Mouse (Mus musculus) forebrain, embryonic 11.5 days (tissue): ENCODE data around the gene Megf11. TPM values are rescaled to one million over a fixed set of nuclear protein-coding genes. Genes with fewer than 3 reads are reported as not detected.
"Not testable (repeated sequence)": the region's sequence is repeated elsewhere in the genome, so short reads cannot be mapped to it uniquely, and the experiment has no call there.

ENCODE experiments used
- ATAC-seq: fragments of 200-750 bp; cut with Nextera tagmentation; replicated peaks from 2 replicates; pipeline ENCODE4 v1.8.0; 2017; ENCODE audit warnings: moderate TSS enrichment; ENCODE audit not compliant: low FRiP score
- DNase-seq: peaks from one replicate; pipeline ENCODE4 v3.0.0-alpha.2; 2017; ENCODE audit warnings: low spot score
- H3K27ac ChIP-seq: fragments of 300-500 bp; sonication (generic); 2 replicates; pipeline ENCODE4 v1.5.1; 2014; ENCODE audit warnings: low read depth, low read length
- H3K27me3 ChIP-seq: fragments of 300-500 bp; sonication (generic); 2 replicates; pipeline ENCODE4 v1.6.1; 2014; ENCODE audit warnings: mild to moderate bottlenecking, low read length, mixed read lengths; ENCODE audit not compliant: control insufficient read depth, insufficient read depth
- H3K36me3 ChIP-seq: fragments of 300-500 bp; sonication (generic); 2 replicates; pipeline ENCODE4 v1.6.1; 2014; ENCODE audit warnings: mild to moderate bottlenecking, low read length, moderate library complexity, mixed read lengths; ENCODE audit not compliant: control insufficient read depth, insufficient read depth
- H3K4me1 ChIP-seq: fragments of 300-500 bp; sonication (generic); replicated peaks from 2 replicates; pipeline ENCODE4 v1.6.1; 2014; ENCODE audit warnings: low read length, mixed read lengths; ENCODE audit not compliant: control insufficient read depth, insufficient read depth
- H3K4me2 ChIP-seq: fragments of 300-500 bp; sonication (generic); 2 replicates; pipeline ENCODE4 v1.6.1; 2014; ENCODE audit warnings: low read depth, mild to moderate bottlenecking, low read length, moderate library complexity, mixed read lengths; ENCODE audit not compliant: severe bottlenecking
- H3K4me3 ChIP-seq: fragments of 300-500 bp; sonication (generic); 2 replicates; pipeline ENCODE4 v1.5.1; 2014; ENCODE audit warnings: low read depth, low read length
- H3K9ac ChIP-seq: fragments of 300-500 bp; sonication (generic); 2 replicates; pipeline ENCODE4 v1.6.1; 2014; ENCODE audit warnings: low read length
- H3K9me3 ChIP-seq: fragments of 300-500 bp; sonication (generic); 2 replicates; pipeline ENCODE4 v1.6.1; 2016; ENCODE audit warnings: low read length, mixed read lengths; ENCODE audit not compliant: control insufficient read depth
- WGBS: fragments of 180-500 bp; shearing (Covaris S2); extraction: QIAGEN DNeasy Blood & Tissue Kit; methylation state at CpG from one replicate; pipeline ENCODE4 v1.1.7; 2014; 5-methylcytosine and 5-hydroxymethylcytosine counted together
- polyA plus RNA-seq: library from polyadenylated mRNA; unstranded; fragments of >200 nt; fragmentation: Nextera tagmentation; extraction: Ambion mirVana; gene quantifications from 2 replicates; pipeline ENCODE4 v1.2.1, GENCODE M21; 2014

The Megf11 gene
- polyA plus RNA-seq, 1 experiment from 2014 or later, result 3.3 TPM

DNA sequence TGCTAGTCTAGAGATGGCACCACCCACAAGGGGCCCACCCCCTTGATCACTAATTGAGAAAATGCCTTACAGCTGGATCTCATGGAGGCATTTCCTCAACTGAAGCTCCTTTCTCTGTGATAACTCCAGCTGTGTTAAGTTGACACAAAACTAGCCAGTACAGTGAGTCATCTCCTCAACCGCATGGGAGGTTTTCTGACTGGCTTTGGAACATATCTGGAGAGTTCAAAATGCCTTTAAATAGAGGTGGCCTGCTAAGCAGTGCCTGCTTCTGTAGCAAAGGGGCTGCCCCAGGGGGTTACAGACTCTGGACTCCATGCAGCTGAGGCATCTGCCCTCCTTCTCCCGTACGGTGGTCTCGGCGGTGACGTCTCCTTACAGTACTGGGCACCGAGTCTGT lies 92.0 kb downstream of the Megf11 start:
- H3K4me3 ChIP-seq, H3K27me3 ChIP-seq, DNase-seq, H3K9me3 ChIP-seq, ATAC-seq, H3K4me1 ChIP-seq, H3K9ac ChIP-seq, H3K27ac ChIP-seq, H3K4me2 ChIP-seq, H3K36me3 ChIP-seq: not testable (repeated sequence)
- WGBS, result 79% methylated on average over 7 of the region's 7 CpGs

DNA sequence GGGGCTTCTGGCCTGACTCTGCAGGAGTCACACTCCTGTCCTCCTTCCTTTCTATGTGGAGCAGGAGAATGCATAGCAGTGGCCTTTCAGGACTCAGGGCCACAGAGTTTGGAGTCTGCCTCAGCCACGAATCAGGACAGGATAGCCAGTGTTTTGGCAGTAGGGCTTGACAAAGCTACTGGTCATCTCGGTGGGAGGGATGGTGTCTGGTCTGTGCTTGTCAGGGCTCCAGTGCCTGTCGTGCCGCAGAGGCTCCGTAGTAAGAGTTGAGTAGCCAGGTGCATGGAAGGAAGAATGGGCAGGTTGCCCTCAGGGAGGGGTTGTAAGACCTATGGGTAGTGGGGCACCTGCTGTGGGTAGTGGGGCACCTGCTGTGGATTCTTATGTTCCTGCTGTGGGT lies 96.7 kb downstream of the Megf11 start:
- no peak for ATAC-seq
- no peaks in the 10 kb centered on the region for H3K36me3 ChIP-seq
- H3K27ac ChIP-seq, result no peak overlapping the region
- H3K4me2 ChIP-seq, result no peak overlapping the region
- H3K9ac ChIP-seq, result no peak overlapping the region
- DNase-seq, result no peak
- H3K4me3 ChIP-seq, result no peak overlapping the region
- H3K27me3 ChIP-seq, result peaks cover 2% of the 10 kb centered on the region; the same call in 1 of the 2 replicates
- H3K9me3 ChIP-seq, result no peaks in the 10 kb centered on the region
- 78% methylated on average over 5 of the region's 5 CpGs for WGBS
- no peaks in the 10 kb centered on the region for H3K4me1 ChIP-seq

DNA sequence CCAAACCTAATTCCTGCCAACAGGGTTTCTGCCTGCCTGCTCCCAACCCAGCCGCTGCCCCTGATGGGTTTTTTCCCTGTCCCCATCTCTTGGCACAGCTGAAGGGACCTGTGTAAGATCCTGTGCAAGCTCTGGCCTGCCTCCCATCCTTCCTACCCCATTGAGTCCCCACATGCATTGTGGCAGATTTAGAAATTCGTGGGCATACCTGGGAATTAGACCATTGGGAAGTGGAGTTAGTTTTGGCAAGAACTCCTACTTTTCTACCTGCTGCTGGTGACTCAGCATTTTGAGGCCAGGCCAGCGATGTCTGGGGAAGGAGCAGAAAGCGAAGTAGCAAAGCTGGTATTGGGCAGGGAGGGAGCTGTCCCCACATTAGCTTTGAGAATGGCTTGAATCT lies 102.0 kb downstream of the Megf11 start:
- ATAC-seq, result no peak

DNA sequence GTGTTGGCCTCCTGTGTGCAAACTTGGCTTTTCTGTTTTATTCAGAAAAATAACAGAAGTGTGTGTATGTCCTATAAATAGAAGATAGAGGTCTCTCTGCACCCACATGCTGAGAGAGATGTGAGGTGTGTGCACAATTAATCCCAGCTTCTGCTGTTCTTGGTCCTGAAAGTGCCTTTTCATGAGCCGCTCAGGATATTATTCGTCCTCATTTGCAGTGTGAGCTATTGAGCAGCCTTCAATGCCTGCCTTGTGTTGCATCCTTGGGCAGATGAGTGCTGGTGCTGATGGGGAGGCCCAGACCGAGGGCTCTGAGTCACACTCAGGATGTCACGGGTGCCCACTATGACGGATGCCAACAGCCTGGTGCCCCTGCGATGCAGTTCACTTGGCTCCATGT lies 109.2 kb downstream of the Megf11 start:
- H3K27me3 ChIP-seq, result no peaks in the 10 kb centered on the region
- H3K4me1 ChIP-seq, result 0 out of 2 replicates have a peak, but pooled peaks cover 2% of the 10 kb centered on the region
- no peak overlapping the region for H3K4me3 ChIP-seq
- no peak overlapping the region for H3K27ac ChIP-seq
- no peaks in the 10 kb centered on the region for H3K9me3 ChIP-seq
- 86% methylated on average over 6 of the region's 6 CpGs for WGBS
- no peak overlapping the region for H3K4me2 ChIP-seq
- DNase-seq (no peak), ATAC-seq (no peak)
- H3K36me3 ChIP-seq, result no peaks in the 10 kb centered on the region
- H3K9ac ChIP-seq, result no peak overlapping the region

More for the DNA sequence above, 102.0 kb downstream of the Megf11 start:
- no peak overlapping the region for H3K9ac ChIP-seq
- H3K4me1 ChIP-seq, result no peaks in the 10 kb centered on the region
- H3K27ac ChIP-seq, result no peak overlapping the region
- no peaks in the 10 kb centered on the region for H3K36me3 ChIP-seq
- no peak for DNase-seq
- 59% methylated on average over 4 of the region's 4 CpGs for whole genome bisulfite sequencing
- no peak overlapping the region for H3K4me3 ChIP-seq
- H3K9me3 ChIP-seq, result no peaks in the 10 kb centered on the region
- no peaks in the 10 kb centered on the region for H3K27me3 ChIP-seq
- H3K4me2 ChIP-seq, result no peak overlapping the region

DNA sequence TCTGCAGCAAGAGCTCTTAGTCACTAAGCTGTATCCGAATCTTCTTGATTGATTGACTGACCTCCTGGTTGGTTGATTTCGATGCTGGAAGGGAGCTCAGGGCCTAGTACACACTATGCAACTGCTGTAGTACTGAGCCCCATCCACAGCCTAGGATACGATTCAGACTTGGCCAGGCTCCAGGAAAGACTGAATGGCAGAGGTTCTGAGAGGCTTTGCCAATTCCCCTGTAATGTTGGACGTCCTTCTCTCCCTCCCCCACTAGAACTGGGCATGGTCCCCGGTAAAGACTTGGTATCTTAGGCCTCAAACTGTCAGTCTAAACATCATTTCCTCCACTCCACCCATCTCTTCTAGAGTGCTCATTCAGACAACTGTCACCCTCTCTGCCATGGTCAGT lies 113.5 kb downstream of the Megf11 start:
- no peaks in the 10 kb centered on the region for H3K36me3 ChIP-seq
- H3K27ac ChIP-seq, result no peak overlapping the region
- 0 out of 2 replicates have a peak, but pooled peaks cover 2% of the 10 kb centered on the region for H3K4me1 ChIP-seq
- H3K9ac ChIP-seq, result no peak overlapping the region
- 82% methylated on average over 5 of the region's 5 CpGs for WGBS
- DNase-seq, result no peak
- no peaks in the 10 kb centered on the region for H3K9me3 ChIP-seq
- H3K4me2 ChIP-seq, result no peak overlapping the region
- H3K27me3 ChIP-seq, result no peaks in the 10 kb centered on the region
- ATAC-seq, result no peak
- no peak overlapping the region for H3K4me3 ChIP-seq

DNA sequence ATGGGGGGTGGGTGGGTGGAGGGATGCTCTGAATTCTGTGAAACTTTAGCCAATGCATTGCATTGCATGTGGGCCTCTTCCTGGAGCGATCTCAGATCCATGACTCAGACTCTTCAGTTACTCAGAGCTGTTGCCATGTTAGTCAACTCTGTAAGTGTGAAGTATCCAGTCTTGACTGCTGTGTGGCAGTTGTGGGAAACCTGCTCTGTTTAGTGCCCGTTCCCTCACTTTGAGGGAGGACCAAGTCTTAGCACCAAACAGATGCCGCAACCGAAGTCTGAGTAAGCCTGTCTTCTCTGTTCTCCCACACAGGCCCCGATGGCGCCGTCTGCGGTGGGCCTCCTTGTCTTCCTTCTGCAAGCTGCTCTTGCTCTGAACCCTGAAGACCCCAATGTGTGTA lies 115.8 kb downstream of the Megf11 start:
- ATAC-seq, result no peak
- H3K27ac ChIP-seq, result no peak overlapping the region

DNA sequence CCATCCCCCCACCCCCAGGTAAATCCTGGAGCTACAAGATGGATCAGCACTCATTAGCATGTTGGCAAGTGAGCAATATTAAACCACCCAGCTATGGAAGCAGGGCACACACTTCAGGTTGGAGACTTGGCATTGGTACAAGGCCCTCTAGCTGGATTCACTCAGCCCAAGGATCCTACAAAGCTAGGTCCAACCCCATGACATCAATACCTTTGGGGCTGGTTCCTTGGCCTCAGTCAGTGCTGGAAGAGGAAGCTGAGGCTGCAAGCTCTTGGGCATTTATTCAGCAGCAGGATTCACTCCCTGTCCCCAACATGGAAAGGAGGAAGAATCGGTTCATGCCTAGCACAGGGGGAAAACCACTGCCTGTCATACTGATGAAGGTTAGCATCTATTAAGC lies 118.6 kb downstream of the Megf11 start:
- 89% methylated on average over 1 of the region's 1 CpGs for WGBS
- H3K9ac ChIP-seq, result no peak overlapping the region
- H3K4me2 ChIP-seq, result no peak overlapping the region
- ATAC-seq (no peak), DNase-seq (no peak)
- no peak overlapping the region for H3K4me3 ChIP-seq
- 0 out of 2 replicates have a peak, but pooled peaks cover 2% of the 10 kb centered on the region for H3K4me1 ChIP-seq
- H3K36me3 ChIP-seq, result no peaks in the 10 kb centered on the region
- no peaks in the 10 kb centered on the region for H3K9me3 ChIP-seq
- no peak overlapping the region for H3K27ac ChIP-seq
- H3K27me3 ChIP-seq, result no peaks in the 10 kb centered on the region

More for the DNA sequence above, 115.8 kb downstream of the Megf11 start:
- Histone ChIP-seq H3K4me2 (no peak overlapping the region), H3K9ac (no peak overlapping the region), H3K27me3 (no peaks in the 10 kb centered on the region), H3K9me3 (no peaks in the 10 kb centered on the region), H3K4me1 (0 out of 2 replicates have a peak, but pooled peaks cover 2% of the 10 kb centered on the region), H3K4me3 (no peak overlapping the region), H3K36me3 (no peaks in the 10 kb centered on the region)
- no peak for DNase-seq
- 93% methylated on average over 8 of the region's 8 CpGs for WGBS

DNA sequence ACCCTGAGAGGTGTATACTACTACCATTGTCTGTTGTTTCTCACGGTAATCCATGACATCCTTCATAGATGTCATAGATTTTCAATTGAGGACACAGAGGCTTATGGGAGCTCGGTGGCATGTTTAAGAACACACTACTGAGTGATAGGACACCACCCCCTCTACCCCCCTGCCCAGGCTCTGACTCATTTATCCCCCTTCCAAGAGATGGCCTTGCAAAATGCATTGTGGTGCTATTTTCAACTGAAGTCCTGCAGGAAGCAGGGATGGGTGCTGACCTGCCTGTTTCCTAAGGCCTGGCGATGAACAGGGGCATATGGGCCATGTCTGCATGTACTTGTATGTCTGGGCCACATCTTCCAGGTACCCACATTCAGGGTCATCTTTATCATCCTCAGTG lies 119.0 kb downstream of the Megf11 start:
- Histone ChIP-seq H3K4me3 (no peak overlapping the region), H3K9me3 (no peaks in the 10 kb centered on the region), H3K27ac (no peak overlapping the region), H3K36me3 (no peaks in the 10 kb centered on the region), H3K4me2 (no peak overlapping the region), H3K27me3 (no peaks in the 10 kb centered on the region), H3K9ac (no peak overlapping the region), H3K4me1 (0 out of 2 replicates have a peak, but pooled peaks cover 1% of the 10 kb centered on the region)
- WGBS, result 81% methylated on average over 3 of the region's 3 CpGs
- ATAC-seq (no peak), DNase-seq (no peak)

DNA sequence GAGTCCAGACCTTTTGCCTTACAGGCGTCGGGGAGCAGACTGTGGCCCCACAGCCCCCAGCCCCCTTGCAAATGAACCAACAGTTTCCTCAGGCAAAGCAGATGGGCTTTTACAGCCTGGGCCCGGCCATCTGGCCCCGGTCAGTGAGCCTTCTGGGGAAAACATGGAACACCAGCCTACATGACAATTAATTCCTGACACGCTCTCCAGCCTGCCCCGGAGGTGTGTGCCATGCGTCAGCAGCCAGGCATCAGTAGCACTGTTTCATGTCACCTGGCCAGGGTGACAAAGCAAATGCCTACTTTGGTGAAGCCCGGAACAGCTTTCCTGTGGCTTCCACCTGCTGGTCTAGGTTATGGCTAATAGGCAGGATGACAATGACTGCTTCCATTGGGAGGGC lies 119.5 kb downstream of the Megf11 start:
- no peak overlapping the region for H3K4me3 ChIP-seq
- DNase-seq (no peak), ATAC-seq (no peak)
- H3K27ac ChIP-seq, result no peak overlapping the region
- no peaks in the 10 kb centered on the region for H3K9me3 ChIP-seq
- H3K9ac ChIP-seq, result no peak overlapping the region
- H3K27me3 ChIP-seq, result no peaks in the 10 kb centered on the region
- no peak overlapping the region for H3K4me2 ChIP-seq
- WGBS, result 78% methylated on average over 8 of the region's 8 CpGs
- no peaks in the 10 kb centered on the region for H3K4me1 ChIP-seq
- no peaks in the 10 kb centered on the region for H3K36me3 ChIP-seq
